Mouse (Mus musculus): ENCODE data around the gene Clstn2.

Clstn2 gene

GRCm38 (mm10) chr9:97950378-97951006, 82.5 kb downstream of the Clstn2 start:
- no peak for DNase-seq

- no peak for DNase-seq
These were observed 113.7 kb downstream of the Clstn2 start for GRCm38 (mm10) chr9:97919326-97919725.

DNA sequence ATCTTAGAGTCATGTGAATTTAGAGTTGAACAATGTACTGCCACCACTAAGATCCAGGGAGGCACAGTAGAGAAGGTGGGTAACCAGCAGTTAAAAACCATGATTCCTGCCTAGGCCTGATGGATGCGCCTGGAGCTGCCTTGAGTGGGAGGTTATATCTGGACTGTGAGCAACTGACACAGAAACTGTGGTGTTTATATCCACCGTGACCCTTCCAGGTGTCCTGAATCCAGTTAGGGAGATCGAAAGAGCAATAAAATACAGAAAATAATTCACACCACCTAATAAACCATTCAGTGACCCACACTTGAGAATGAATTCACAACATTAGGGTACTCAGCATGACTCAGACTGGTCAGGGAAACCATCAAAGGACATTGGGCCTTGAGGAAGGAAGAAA, 141.6 kb downstream of the Clstn2 start:
- DNase-seq, result no peak

DNA sequence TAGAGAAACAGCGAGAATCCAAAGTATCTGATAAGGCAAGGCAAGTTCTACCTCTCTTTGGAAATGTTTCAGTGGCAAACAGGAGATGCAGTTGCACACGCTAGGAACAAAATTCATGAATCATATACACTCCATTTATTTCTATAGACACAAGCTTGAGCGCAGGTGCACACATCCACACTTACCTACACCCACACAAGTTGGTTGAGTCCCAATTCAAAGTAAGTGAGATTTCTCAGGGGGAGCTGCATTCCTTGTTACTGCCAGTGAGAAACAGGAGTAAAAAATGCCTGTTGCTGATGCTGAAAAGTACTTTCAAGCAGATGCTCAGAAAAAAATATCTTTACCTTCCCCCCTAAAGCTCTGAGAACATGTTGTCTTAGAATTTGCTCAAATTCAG, 149.6 kb downstream of the Clstn2 start:
- no peak for DNase-seq

DNA sequence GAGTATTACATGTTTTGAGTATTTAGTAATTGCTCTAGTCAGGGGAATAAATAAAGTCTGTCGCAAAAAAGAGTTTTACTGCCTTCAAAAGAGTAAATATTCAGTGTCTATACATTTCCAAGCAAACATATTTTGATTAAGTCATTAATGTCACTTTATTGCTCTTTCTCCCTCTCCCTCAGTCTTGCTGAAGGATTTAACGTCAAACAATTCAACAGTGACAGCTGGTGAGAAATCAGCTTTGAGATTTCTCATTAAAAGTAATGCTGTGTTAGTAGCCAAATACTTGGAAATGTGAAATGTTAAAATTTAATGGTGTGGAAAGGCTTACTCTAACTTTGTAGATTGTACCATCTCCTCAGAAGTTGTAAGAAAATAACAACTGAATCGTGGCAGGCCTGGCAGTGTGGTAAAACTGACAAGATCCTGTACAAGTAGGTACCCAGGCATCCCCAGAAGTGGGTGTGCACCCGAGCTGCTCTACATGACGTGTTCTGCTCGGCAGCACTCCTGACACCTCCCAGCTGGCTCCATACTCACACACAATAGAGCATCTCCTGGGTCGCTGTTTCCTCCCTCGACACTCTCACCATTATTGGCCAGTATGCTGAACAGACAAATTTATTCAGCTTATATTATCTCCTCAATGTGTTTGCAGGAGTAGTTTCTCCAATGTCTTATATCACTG, 165.8 kb downstream of the Clstn2 start:
- no peak for DNase-seq

DNA sequence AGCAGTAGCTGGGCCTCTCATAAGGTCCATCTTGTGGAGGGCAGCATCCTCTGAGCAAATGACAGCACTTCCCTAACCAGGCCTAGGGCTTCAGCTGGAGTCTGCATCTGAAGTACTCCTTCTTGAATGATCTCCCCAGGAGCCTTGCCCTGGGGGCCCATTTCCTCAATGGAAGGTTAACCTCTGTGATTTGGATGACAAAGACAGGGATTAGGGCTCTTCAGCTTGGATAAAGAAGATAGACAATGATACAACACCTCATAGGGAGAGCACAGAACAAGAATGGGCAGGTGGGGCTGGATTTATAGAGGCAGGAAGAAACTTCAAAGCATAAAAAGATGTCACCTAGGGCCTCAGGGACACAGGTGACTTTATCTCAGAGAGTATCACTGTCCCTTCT, 180.1 kb downstream of the Clstn2 start:
- DNase-seq, result no peak

GRCm38 (mm10) chr9:97847873-97848838, 184.8 kb downstream of the Clstn2 start:
- DNase-seq, result peak; percentile 18

DNA sequence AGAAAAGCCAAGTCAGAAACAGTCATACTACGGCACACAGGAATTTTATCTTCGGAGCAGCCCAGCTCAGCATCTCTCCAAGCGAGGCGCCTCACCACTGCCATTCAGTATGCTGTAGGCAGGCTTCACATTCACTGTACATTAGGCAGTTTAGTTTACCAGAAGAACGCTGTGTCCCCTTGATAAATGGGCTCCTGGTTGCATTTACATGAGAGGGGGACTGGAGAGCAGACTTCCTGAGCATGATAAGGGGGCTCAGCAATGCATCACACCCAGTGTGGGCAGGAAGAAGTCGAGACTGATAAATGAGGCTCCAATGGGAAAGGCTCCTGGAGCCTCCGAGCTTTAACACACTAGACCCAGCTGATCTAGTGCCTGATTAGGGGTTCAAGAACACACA, 190.9 kb downstream of the Clstn2 start:
- no peak for DNase-seq

DNA sequence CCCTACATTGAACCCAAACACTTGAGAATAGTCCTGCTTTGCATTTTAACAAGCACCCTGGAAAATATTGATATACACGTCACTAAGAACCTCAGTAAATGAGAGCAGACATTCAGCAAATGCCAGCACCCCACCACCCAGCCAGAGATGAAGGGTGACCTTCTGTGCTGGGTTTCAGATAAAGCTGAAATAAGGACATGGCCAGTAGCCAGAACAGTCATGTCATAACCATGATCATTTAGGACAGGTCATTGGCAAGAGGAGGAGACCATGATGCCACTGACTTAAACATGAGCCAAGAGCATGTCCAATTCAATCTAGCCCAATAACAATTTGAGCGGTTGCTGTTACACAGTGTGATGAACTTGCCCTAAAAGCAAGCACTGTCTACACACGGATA, 201.8 kb downstream of the Clstn2 start:
- no peak for DNase-seq

- DNase-seq, result no peak
These were observed 203.1 kb downstream of the Clstn2 start for GRCm38 (mm10) chr9:97829919-97830318.

GRCm38 (mm10) chr9:97827689-97828088, 205.3 kb downstream of the Clstn2 start:
- DNase-seq, result no peak

- DNase-seq, result no peak
These were observed 206.7 kb downstream of the Clstn2 start for GRCm38 (mm10) chr9:97826077-97826947.

- no peak for DNase-seq
These were observed 215.9 kb downstream of the Clstn2 start for GRCm38 (mm10) chr9:97817116-97817515.

- no peak for DNase-seq
These were observed 216.7 kb downstream of the Clstn2 start for GRCm38 (mm10) chr9:97816143-97816805.

GRCm38 (mm10) chr9:97813157-97813556, 219.8 kb downstream of the Clstn2 start:
- DNase-seq, result peak; percentile 4

DNA sequence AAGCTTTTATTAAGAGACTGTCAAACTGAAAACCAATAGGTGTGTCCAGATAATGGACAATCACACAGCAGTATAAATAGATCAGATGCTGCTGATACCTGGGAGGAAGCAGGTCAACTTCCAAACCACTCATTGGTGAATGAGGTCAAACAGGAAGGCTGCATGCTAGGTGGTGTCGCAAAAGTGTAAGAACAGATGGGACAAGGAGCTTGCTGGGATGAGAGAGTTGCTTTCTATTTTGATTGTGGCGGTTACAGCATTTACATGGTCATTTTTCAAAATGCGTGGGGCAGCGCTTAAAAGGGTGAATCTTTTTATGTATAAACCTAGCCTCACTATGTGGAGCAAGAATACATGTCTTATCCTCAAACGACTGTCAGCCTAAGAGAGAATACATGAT, 225.9 kb downstream of the Clstn2 start:
- no peak for DNase-seq

DNA sequence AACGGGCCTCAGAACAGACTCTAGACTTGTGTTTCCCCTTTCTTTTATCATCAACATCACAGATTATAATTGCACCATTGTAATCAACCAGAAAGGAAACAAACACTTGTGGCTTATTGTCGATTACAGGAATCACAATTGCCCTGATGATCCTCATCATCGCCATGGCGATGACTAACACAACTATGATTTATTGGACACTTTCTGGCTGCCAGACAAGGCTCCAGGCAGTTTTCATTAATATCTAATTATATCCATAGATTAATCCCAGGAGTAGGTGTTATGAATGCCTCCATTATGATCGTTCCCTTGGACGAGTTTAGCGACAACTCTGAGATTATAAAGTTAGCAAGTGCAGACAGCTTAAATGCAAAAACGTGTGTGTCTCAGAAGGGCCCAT, 239.3 kb downstream of the Clstn2 start:
- DNase-seq, result no peak

- DNase-seq, result no peak
These were observed 244.8 kb downstream of the Clstn2 start for GRCm38 (mm10) chr9:97788151-97788670.

GRCm38 (mm10) chr9:97780032-97780616, 252.9 kb downstream of the Clstn2 start:
- DNase-seq, result no peak

- DNase-seq, result no peak
These were observed 257.2 kb downstream of the Clstn2 start for GRCm38 (mm10) chr9:97775770-97776169.

DNA sequence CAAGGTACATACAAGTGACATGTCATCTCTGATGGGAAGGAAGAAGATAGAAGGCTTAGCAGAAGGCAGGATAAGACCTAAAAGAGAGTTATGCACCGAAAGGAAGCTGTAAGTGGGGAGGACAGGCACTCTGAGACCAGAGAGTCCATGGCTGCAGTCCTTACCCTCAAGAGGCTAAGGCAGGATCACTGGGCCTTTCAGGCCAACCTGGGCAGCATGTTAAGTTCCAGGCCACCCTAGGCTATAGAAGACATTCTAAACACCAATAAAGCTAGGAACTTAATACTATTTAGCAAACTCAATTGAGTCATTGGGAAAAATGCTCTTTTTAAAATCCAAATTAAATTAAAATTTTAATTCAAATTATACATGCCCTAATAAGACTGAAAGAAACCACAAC, 258.0 kb downstream of the Clstn2 start:
- no peak for DNase-seq
